Mouse (Mus musculus) MEL (cell line): ENCODE results near the gene Hoga1.

ENCODE experiments used
- CHD1 ChIP-seq: IDR thresholded peaks from 2 replicates; pipeline ENCODE4 v1.6.1; 2012; ENCODE audit warnings: low read depth, mild to moderate bottlenecking, inconsistent platforms, low read length, improper control_type of control experiment
- CTCF ChIP-seq, 3 experiments: IDR thresholded peaks in 2 of 3; conservative IDR thresholded peaks in 1 of 3; 2 replicates each; pipeline ENCODE4 v1.5.1; 2011 to 2012; ENCODE audit warnings: low read length in 3 of 3, low read depth in 2 of 3, mild to moderate bottlenecking in 2 of 3, improper control_type of control experiment in 1 of 3, inconsistent platforms in 1 of 3, mixed read lengths in 1 of 3, moderate library complexity in 1 of 3; ENCODE audit not compliant: control insufficient read depth in 1 of 3, insufficient read depth in 1 of 3, poor library complexity in 1 of 3, severe bottlenecking in 1 of 3
- EP300 ChIP-seq, 2 experiments: IDR thresholded peaks; 2 replicates each; pipeline ENCODE4 v1.6.1; 2011; ENCODE audit warnings: improper control_type of control experiment in 2 of 2, low read length in 2 of 2, low read depth in 1 of 2, mild to moderate bottlenecking in 1 of 2
- MAFK ChIP-seq: IDR thresholded peaks from 2 replicates; pipeline ENCODE4 v1.6.1; 2011; ENCODE audit warnings: low read depth, mild to moderate bottlenecking, low read length, improper control_type of control experiment, borderline replicate concordance
- MAX ChIP-seq: IDR thresholded peaks from 2 replicates; pipeline ENCODE4 v1.6.1; 2011; ENCODE audit warnings: low read length, improper control_type of control experiment
- MYC ChIP-seq: IDR thresholded peaks from 2 replicates; pipeline ENCODE4 v1.6.1; 2011; ENCODE audit warnings: low read depth, mild to moderate bottlenecking, low read length, improper control_type of control experiment, moderate library complexity
- NRF1 ChIP-seq: IDR thresholded peaks from 2 replicates; pipeline ENCODE4 v1.6.1; 2014; ENCODE audit warnings: low read depth, mild to moderate bottlenecking, inconsistent platforms, low read length, improper control_type of control experiment, moderate library complexity; ENCODE audit not compliant: poor library complexity, insufficient read depth, severe bottlenecking
- POLR2A ChIP-seq, 2 experiments: IDR thresholded peaks; 2 replicates each; pipeline ENCODE4 v1.6.1; 2011 to 2012; ENCODE audit warnings: low read length in 2 of 2, mild to moderate bottlenecking in 2 of 2, control low read depth in 1 of 2, improper control_type of control experiment in 1 of 2, low read depth in 1 of 2, moderate library complexity in 1 of 2; ENCODE audit not compliant: control insufficient read depth in 1 of 2, insufficient read depth in 1 of 2, poor library complexity in 1 of 2
- TAL1 ChIP-seq: IDR thresholded peaks from 2 replicates; pipeline ENCODE4 v1.6.1; 2012; ENCODE audit warnings: mild to moderate bottlenecking, inconsistent platforms, low read length, moderate library complexity, mixed read lengths
- TBP ChIP-seq: IDR thresholded peaks from 2 replicates; pipeline ENCODE4 v1.8.0; 2011; ENCODE audit warnings: low read depth, low read length, improper control_type of control experiment
- USF1 ChIP-seq: IDR thresholded peaks from 2 replicates; pipeline ENCODE4 v1.6.1; 2014; ENCODE audit warnings: low read depth, mild to moderate bottlenecking, inconsistent platforms, low read length, improper control_type of control experiment, moderate library complexity
- ZMIZ1 ChIP-seq: IDR thresholded peaks from 2 replicates; pipeline ENCODE4 v1.6.1; 2012; ENCODE audit warnings: low read depth, mild to moderate bottlenecking, inconsistent platforms, low read length, improper control_type of control experiment, moderate library complexity

GRCm38 (mm10) chr19:42120451-42120850, 75.0 kb downstream of the Hoga1 start:
- TF ChIP-seq TBP (no peak), EP300 (IDR thresholded peaks at IDR 0.05; ENCODE audit: low read depth in 1 of 2, low read length in 2 of 2) (no peak), USF1 (no peak), NRF1 (no peak), CHD1 (no peak), ZMIZ1 (no peak), MAX (no peak), TAL1 (no peak), MAFK (no peak), MYC (no peak), POLR2A (IDR thresholded peaks at IDR 0.05; ENCODE audit: control insufficient read depth in 1 of 2, insufficient read depth in 1 of 2, low read depth in 1 of 2, low read length in 2 of 2, poor library complexity in 1 of 2) (no peak), CTCF (IDR thresholded peaks at IDR 0.05 in 2 of 3, conservative IDR thresholded peaks at IDR 0.05 in 1 of 3; ENCODE audit: control insufficient read depth in 1 of 3, insufficient read depth in 1 of 3, low read depth in 2 of 3, low read length in 3 of 3, poor library complexity in 1 of 3, severe bottlenecking in 1 of 3) (no peak)
